ENCODE assay signal across 7 mouse cellular contexts in genomic region chr14:84447661-84448380, GRCm38 (mm10). TPM values are rescaled to one million over a fixed set of nuclear protein-coding genes. Genes with fewer than 3 reads are reported as not detected.
DNase-seq lines count a peak whose midpoint lies in the region; ATAC-seq lines count a peak whose summit lies in the region.

No protein-coding gene starts in this region.

- peaks cover 31% of the 10 kb centered on the region for H3K4me1 ChIP-seq in forebrain, embryonic 15.5 days
- H3K4me1 ChIP-seq in midbrain, embryonic 15.5 days: peaks cover 24% of the 10 kb centered on the region

- DNase-seq in urinary bladder, postnatal 25 days (ENCODE audit: low spot score): peak; percentile 2
- no peak for DNase-seq in urinary bladder, adult 18-20 months (ENCODE audit: low spot score in 2 of 2)
- DNase-seq in induced T-regulatory cell, adult 2 months (ENCODE audit: low read depth): peak; percentile 0
- peak; percentile 40 to 64 for DNase-seq in left cerebral cortex, postnatal 14 days (ENCODE audit: low spot score in 2 of 2)
- no peak for DNase-seq in thymus, postnatal 25 days

- peak overlapping the region; percentile 98 for H3K4me2 ChIP-seq in forebrain, embryonic 15.5 days (replicated peaks)
- H3K4me2 ChIP-seq in midbrain, embryonic 15.5 days: peak overlapping the region; percentile 91

- ATAC-seq in forebrain, embryonic 15.5 days (replicated peaks): no peak
- no peak for ATAC-seq in midbrain, embryonic 15.5 days (replicated peaks)

- no peak overlapping the region for H3K27ac ChIP-seq in forebrain, embryonic 15.5 days (replicated peaks)
- H3K27ac ChIP-seq in midbrain, embryonic 15.5 days: peak overlapping the region; percentile 5; the same call in 1 of the 2 replicates

- H3K4me3 ChIP-seq in forebrain, embryonic 15.5 days: peak overlapping the region; percentile 65
- peak overlapping the region; percentile 80 for H3K4me3 ChIP-seq in midbrain, embryonic 15.5 days

- no peaks in the 10 kb centered on the region for H3K36me3 ChIP-seq in forebrain, embryonic 15.5 days
- no peaks in the 10 kb centered on the region for H3K36me3 ChIP-seq in midbrain, embryonic 15.5 days (replicated peaks)

- H3K27me3 ChIP-seq in forebrain, embryonic 15.5 days: 0 out of 2 replicates have a peak, but pooled peaks cover 4% of the 10 kb centered on the region
- no peaks in the 10 kb centered on the region for H3K27me3 ChIP-seq in midbrain, embryonic 15.5 days (replicated peaks)

- WGBS in forebrain, embryonic 15.5 days: 4% methylated on average over 45 of the region's 45 CpGs
- 3% methylated on average over 45 of the region's 45 CpGs for WGBS in midbrain, embryonic 15.5 days

- intact Hi-C loops in left cerebral cortex, postnatal 14 days (cut with DNase I): loop anchor here (10.0 kb wide), 1 partner anchor 1457 kb away; no protein-coding TSS in a partner anchor

- no peaks in the 10 kb centered on the region for H3K9me3 ChIP-seq in forebrain, embryonic 15.5 days
- no peaks in the 10 kb centered on the region for H3K9me3 ChIP-seq in midbrain, embryonic 15.5 days

- H3K9ac ChIP-seq in forebrain, embryonic 15.5 days (replicated peaks): peak overlapping the region; percentile 53
- H3K9ac ChIP-seq in midbrain, embryonic 15.5 days: peak overlapping the region; percentile 68

RNA-seq across cellular contexts. Expression of gene Pcdh17, which starts 4.5 kb away (rescaled TPM):
- 15.3 and 17.4 TPM in 2 replicates for polyA plus RNA-seq in forebrain, embryonic 15.5 days (2015; fragmentation: Nextera tagmentation; extraction: Ambion mirVana)
- 10 to 100 TPM; 37.6 to 45.3 TPM for total RNA-seq in left cerebral cortex, postnatal 14 days (2021)
- 34.7 and 37.7 TPM in 2 replicates for polyA plus RNA-seq in midbrain, embryonic 15.5 days (2015; fragmentation: Nextera tagmentation; extraction: Ambion mirVana)

Comparison
In these comparisons a context has a peak if more than half of its experiments do, and no peak if none do; other contexts are left out.
1. DNase-seq: peak in urinary bladder, postnatal 25 days (single experiment), induced T-regulatory cell, adult 2 months (single experiment) and left cerebral cortex, postnatal 14 days (2 of 2); none in urinary bladder, adult 18-20 months (0 of 2) and thymus, postnatal 25 days (single experiment).